ENCODE assay signal across 8 mouse cellular contexts in the genomic region with DNA sequence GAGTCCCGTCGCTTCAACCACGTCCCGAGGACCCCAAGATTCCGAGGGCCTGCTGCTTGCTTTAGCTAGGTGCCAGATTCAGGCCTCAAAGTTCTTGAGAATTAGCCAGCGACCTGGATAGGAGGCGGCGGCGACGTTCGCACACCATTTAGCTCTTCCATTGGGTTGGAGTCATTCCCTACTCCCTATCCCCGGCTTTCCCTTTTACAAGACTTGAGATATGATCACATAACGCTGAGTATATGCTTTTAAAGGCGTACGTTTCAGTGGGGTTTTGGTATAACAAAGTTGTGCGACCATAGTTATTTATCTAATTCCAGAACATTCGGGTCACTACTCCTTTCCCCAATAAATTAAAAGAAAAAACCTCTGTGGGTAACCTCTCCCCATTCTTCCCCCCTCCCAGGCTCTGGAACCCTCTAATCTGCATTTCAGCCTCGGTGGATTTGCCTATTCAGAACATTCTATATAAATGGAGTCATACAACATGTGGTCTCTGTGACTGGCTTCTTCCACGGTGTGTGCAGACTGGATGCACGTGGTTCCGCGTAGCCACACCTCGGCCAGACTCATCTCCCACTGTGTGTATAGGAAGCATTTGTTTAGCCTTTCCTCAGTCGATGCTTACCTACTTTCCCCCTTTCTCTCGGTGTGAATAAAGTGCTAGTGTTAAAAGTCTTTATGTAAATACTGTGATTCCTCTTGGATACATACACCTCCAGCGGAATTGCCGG. TPM values are rescaled to one million over a fixed set of nuclear protein-coding genes. Genes with fewer than 3 reads are reported as not detected.
A peak's percentile ranks its signal among the peaks of the same experiment; 100 is the strongest.
DNase-seq lines count a peak whose midpoint lies in the region; ATAC-seq and TF ChIP-seq lines count a peak whose summit lies in the region.

A gene (minus strand): TSS at position 351 of the 734 bp plus-strand sequence.

- intact Hi-C loops in left cerebral cortex, postnatal 10 days (cut with DNase I): no loop called here

- peak within 1 kb of the TSS; percentile 98 for H3K9ac ChIP-seq in forebrain, embryonic 15.5 days (replicated peaks)

- peak within 1 kb of the TSS; percentile 73 for H3K4me2 ChIP-seq in forebrain, embryonic 15.5 days (replicated peaks)
- H3K4me2 ChIP-seq in myocyte (ENCODE audit: low read depth): peak within 1 kb of the TSS; percentile 92

- 17% methylated on average over 27 of the region's 27 CpGs for WGBS in forebrain, embryonic 15.5 days

- H3K79me2 ChIP-seq in myocyte (ENCODE audit: control insufficient read depth, insufficient read depth): peaks cover 2% of the 10 kb centered on the region

- H3K36me3 ChIP-seq in forebrain, embryonic 15.5 days: no peaks in the 10 kb centered on the region
- H3K36me3 ChIP-seq in myocyte (ENCODE audit: control insufficient read depth, insufficient read depth): no peaks in the 10 kb centered on the region

- TF ChIP-seq POLR2A in myocyte (IDR thresholded peaks at IDR 0.05; ENCODE audit: insufficient read length, low read depth): no peak

- H3ac ChIP-seq in myocyte (ENCODE audit: control insufficient read depth, insufficient read length): peak within 1 kb of the TSS; percentile 90

- peak within 1 kb of the TSS; percentile 91 for H3K27ac ChIP-seq in forebrain, embryonic 15.5 days (replicated peaks)

- no peak; the same call in 1 of the 2 replicates for ATAC-seq in forebrain, embryonic 15.5 days (replicated peaks)

- peak within 1 kb of the TSS; percentile 96 for H3K4me3 ChIP-seq in forebrain, embryonic 15.5 days
- H3K4me3 ChIP-seq in myocyte: peak within 1 kb of the TSS; percentile 57

- no peaks in the 10 kb centered on the region; the same call in 1 of the 2 replicates for H3K27me3 ChIP-seq in forebrain, embryonic 15.5 days
- no peaks in the 10 kb centered on the region for H3K27me3 ChIP-seq in myocyte (ENCODE audit: control insufficient read depth, insufficient read depth, insufficient read length)

- peaks cover 44% of the 10 kb centered on the region for H3K4me1 ChIP-seq in forebrain, embryonic 15.5 days

- no peak for DNase-seq in left cerebral cortex, adult 18-20 months (ENCODE audit: low spot score in 2 of 2)
- DNase-seq in left cerebral cortex, adult 11 months (ENCODE audit: low spot score): no peak
- DNase-seq in adrenal gland, postnatal 10 days: no peak
- DNase-seq in left cerebral cortex, postnatal 10 days (ENCODE audit: extremely low spot score in 1 of 2, low spot score in 2 of 2): no peak
- DNase-seq in right cerebral cortex, postnatal 36 days (ENCODE audit: low spot score in 2 of 2): no peak
- DNase-seq in kidney, adult 8-10 months: no peak

- H3K9me3 ChIP-seq in forebrain, embryonic 15.5 days: no peaks in the 10 kb centered on the region

TF ChIP-seq in myocyte, 11 proteins besides CTCF, POLR2A, EP300 and RAD21:
- TF ChIP-seq REST (IDR thresholded peaks at IDR 0.05; ENCODE audit: insufficient read depth, insufficient read length) (no peak), TCF12 (IDR thresholded peaks at IDR 0.05; ENCODE audit: insufficient read depth, poor library complexity, severe bottlenecking) (no peak), MAX (IDR thresholded peaks at IDR 0.05; ENCODE audit: low read depth) (no peak), USF1 (IDR thresholded peaks at IDR 0.05; ENCODE audit: low read depth) (no peak), TCF3 (IDR thresholded peaks at IDR 0.05; ENCODE audit: insufficient read length, low read depth) (no peak), MYOG (IDR thresholded peaks at IDR 0.05; ENCODE audit: control insufficient read depth in 1 of 3, insufficient read depth in 1 of 3, insufficient read length in 2 of 3, low read depth in 2 of 3) (no peak), E2F4 (IDR thresholded peaks at IDR 0.05; ENCODE audit: insufficient read depth) (no peak), POLR2AphosphoS2 (IDR thresholded peaks at IDR 0.05; ENCODE audit: insufficient read length, low read depth) (no peak), MYOD1 (IDR thresholded peaks at IDR 0.05; ENCODE audit: control insufficient read depth in 1 of 3, insufficient read length in 2 of 3, low read depth in 2 of 3) (no peak), SRF (IDR thresholded peaks at IDR 0.05; ENCODE audit: control insufficient read depth, insufficient read length, low read depth) (no peak), CEBPB (IDR thresholded peaks at IDR 0.05; ENCODE audit: insufficient read depth, poor library complexity, severe bottlenecking) (no peak)

RNA-seq across cellular contexts. Expression of the gene that starts here (rescaled TPM):
- 100 to 1,000 TPM; 161 to 167 TPM for total RNA-seq in left cerebral cortex, adult 18-20 months (2021)
- total RNA-seq in adrenal gland, postnatal 10 days (2021): 10 to 100 TPM; 31.7 to 39.4 TPM
- 58.8 and 59.5 TPM in 2 replicates for polyA plus RNA-seq in forebrain, embryonic 15.5 days (2015; fragmentation: Nextera tagmentation; extraction: Ambion mirVana)
- total RNA-seq in left cerebral cortex, postnatal 10 days (2021): 10 to 100 TPM; 81.7 to 99.5 TPM
- polyA plus RNA-seq in myocyte (2012; fragmentation: generic; extraction: Trizol): 18.8 TPM
